Mouse (Mus musculus): ENCODE measurements around the gene Cog1. TPM values are rescaled to one million over a fixed set of nuclear protein-coding genes. Genes with fewer than 3 reads are reported as not detected.

Cog1 gene
- polyA plus RNA-seq, 1 experiment from 2014 or later, result 20.9 TPM

- H3K4me3 ChIP-seq, result no peak overlapping the region
- peaks cover 3% of the 10 kb centered on the region for H3K9me3 ChIP-seq (replicated peaks)
- H3K27ac ChIP-seq (ENCODE audit: poor library complexity, severe bottlenecking), result no peak overlapping the region
- no peak overlapping the region for H3K4me2 ChIP-seq
- H3K4me1 ChIP-seq (replicated peaks), result peaks cover 23% of the 10 kb centered on the region
- WGBS, result 78% methylated on average over 15 of the region's 15 CpGs
- no peak overlapping the region for H3K9ac ChIP-seq
- peaks cover 14% of the 10 kb centered on the region; the same call in 1 of the 2 replicates for H3K27me3 ChIP-seq (replicated peaks)
- peaks cover 9% of the 10 kb centered on the region; the same call in 1 of the 2 replicates for H3K36me3 ChIP-seq
- no peak for ATAC-seq (ENCODE audit: insufficient number of reproducible peaks, low FRiP score)
Measured at GRCm38 (mm10) chr11:113705966-113706652, 57.1 kb downstream of the Cog1 start.

- H3K27me3 ChIP-seq (replicated peaks), result peaks cover 14% of the 10 kb centered on the region; the same call in 1 of the 2 replicates
- no peak for ATAC-seq (ENCODE audit: insufficient number of reproducible peaks, low FRiP score)
- no peak overlapping the region; the same call in 1 of the 2 replicates for H3K9ac ChIP-seq
- H3K9me3 ChIP-seq (replicated peaks), result peaks cover 3% of the 10 kb centered on the region
- WGBS, result 53% methylated on average over 19 of the region's 19 CpGs
- peaks cover 23% of the 10 kb centered on the region for H3K4me1 ChIP-seq (replicated peaks)
- H3K4me2 ChIP-seq, result peak overlapping the region; percentile 21; the same call in 1 of the 2 replicates
- no peak overlapping the region for H3K4me3 ChIP-seq
- no peak overlapping the region for H3K27ac ChIP-seq (ENCODE audit: poor library complexity, severe bottlenecking)
- peaks cover 9% of the 10 kb centered on the region; the same call in 1 of the 2 replicates for H3K36me3 ChIP-seq
Measured at GRCm38 (mm10) chr11:113708629-113709213, 59.8 kb downstream of the Cog1 start.

GRCm38 (mm10) chr11:113709272-113709671, 60.3 kb downstream of the Cog1 start:
- ATAC-seq (ENCODE audit: insufficient number of reproducible peaks, low FRiP score), result no peak
- Histone ChIP-seq H3K9me3 (replicated peaks) (peaks cover 3% of the 10 kb centered on the region), H3K4me1 (replicated peaks) (peaks cover 19% of the 10 kb centered on the region), H3K27me3 (replicated peaks) (peaks cover 14% of the 10 kb centered on the region; the same call in 1 of the 2 replicates), H3K36me3 (peaks cover 9% of the 10 kb centered on the region; the same call in 1 of the 2 replicates), H3K9ac (no peak overlapping the region; the same call in 1 of the 2 replicates), H3K4me3 (no peak overlapping the region), H3K27ac (ENCODE audit: poor library complexity, severe bottlenecking) (no peak overlapping the region), H3K4me2 (peak overlapping the region; percentile 21; the same call in 1 of the 2 replicates)
- WGBS, result 16% methylated on average over 15 of the region's 15 CpGs

- H3K9ac ChIP-seq, result peak within 1 kb of the TSS; percentile 1
Measured at GRCm38 (mm10) chr11:113709731-113710256, 60.8 kb downstream of the Cog1 start, which contains the start of gene Cpsf4l. Gene Cpsf4l (minus strand): TSS chr11:113710017.

GRCm38 (mm10) chr11:113710257-113710777, 61.3 kb downstream of the Cog1 start:
- 9% methylated on average over 10 of the region's 10 CpGs for WGBS
- Histone ChIP-seq H3K27me3 (replicated peaks) (peaks cover 14% of the 10 kb centered on the region; the same call in 1 of the 2 replicates), H3K9ac (0 out of 2 replicates have a peak overlapping the region, but pooled peaks have one; percentile 1), H3K36me3 (peaks cover 9% of the 10 kb centered on the region; the same call in 1 of the 2 replicates), H3K27ac (ENCODE audit: poor library complexity, severe bottlenecking) (no peak overlapping the region), H3K4me1 (replicated peaks) (peaks cover 19% of the 10 kb centered on the region), H3K4me3 (no peak overlapping the region), H3K4me2 (peak overlapping the region; percentile 13), H3K9me3 (replicated peaks) (peaks cover 3% of the 10 kb centered on the region)
- ATAC-seq (ENCODE audit: insufficient number of reproducible peaks, low FRiP score), result no peak; the same call in 1 of the 2 replicates

More at GRCm38 (mm10) chr11:113709731-113710256, 60.8 kb downstream of the Cog1 start, which contains the start of gene Cpsf4l:
- WGBS, result 10% methylated on average over 11 of the region's 11 CpGs
- Histone ChIP-seq H3K4me1 (replicated peaks) (peaks cover 19% of the 10 kb centered on the region), H3K9me3 (replicated peaks) (peaks cover 3% of the 10 kb centered on the region), H3K36me3 (peaks cover 9% of the 10 kb centered on the region; the same call in 1 of the 2 replicates), H3K27ac (ENCODE audit: poor library complexity, severe bottlenecking) (no peak within 1 kb of the TSS), H3K27me3 (replicated peaks) (peaks cover 14% of the 10 kb centered on the region; the same call in 1 of the 2 replicates), H3K4me3 (no peak within 1 kb of the TSS), H3K4me2 (peak within 1 kb of the TSS; percentile 21)
- no peak for ATAC-seq (ENCODE audit: insufficient number of reproducible peaks, low FRiP score)

- Histone ChIP-seq H3K27me3 (replicated peaks) (peaks cover 14% of the 10 kb centered on the region; the same call in 1 of the 2 replicates), H3K4me2 (no peak overlapping the region), H3K4me3 (no peak overlapping the region), H3K9me3 (replicated peaks) (peaks cover 3% of the 10 kb centered on the region), H3K36me3 (peaks cover 9% of the 10 kb centered on the region; the same call in 1 of the 2 replicates), H3K4me1 (replicated peaks) (peaks cover 19% of the 10 kb centered on the region), H3K9ac (peak overlapping the region; percentile 1; the same call in 1 of the 2 replicates), H3K27ac (ENCODE audit: poor library complexity, severe bottlenecking) (no peak overlapping the region)
- 59% methylated on average over 1 of the region's 1 CpGs for WGBS
- ATAC-seq (ENCODE audit: insufficient number of reproducible peaks, low FRiP score), result no peak
Measured at GRCm38 (mm10) chr11:113711061-113711460, 62.1 kb downstream of the Cog1 start.

- Histone ChIP-seq H3K27ac (ENCODE audit: poor library complexity, severe bottlenecking) (no peak overlapping the region), H3K4me1 (replicated peaks) (peaks cover 11% of the 10 kb centered on the region), H3K27me3 (replicated peaks) (no peaks in the 10 kb centered on the region), H3K36me3 (no peaks in the 10 kb centered on the region), H3K9ac (no peak overlapping the region), H3K9me3 (replicated peaks) (no peaks in the 10 kb centered on the region), H3K4me2 (no peak overlapping the region), H3K4me3 (no peak overlapping the region)
- WGBS, result 59% methylated on average over 7 of the region's 7 CpGs
- ATAC-seq (ENCODE audit: insufficient number of reproducible peaks, low FRiP score), result no peak
Measured at GRCm38 (mm10) chr11:113715078-113715674, 66.2 kb downstream of the Cog1 start.

GRCm38 (mm10) chr11:113716132-113716531, 67.2 kb downstream of the Cog1 start:
- no peak for ATAC-seq (ENCODE audit: insufficient number of reproducible peaks, low FRiP score)
- 90% methylated on average over 2 of the region's 2 CpGs for WGBS
- H3K4me1 ChIP-seq (replicated peaks), result 0 out of 2 replicates have a peak, but pooled peaks cover 4% of the 10 kb centered on the region

More at GRCm38 (mm10) chr11:113716132-113716531, 67.2 kb downstream of the Cog1 start:
- no peak overlapping the region for H3K4me2 ChIP-seq
- H3K9me3 ChIP-seq (replicated peaks), result no peaks in the 10 kb centered on the region
- H3K36me3 ChIP-seq, result no peaks in the 10 kb centered on the region
- H3K27me3 ChIP-seq (replicated peaks), result no peaks in the 10 kb centered on the region
- no peak overlapping the region for H3K4me3 ChIP-seq
- H3K27ac ChIP-seq (ENCODE audit: poor library complexity, severe bottlenecking), result no peak overlapping the region
- no peak overlapping the region for H3K9ac ChIP-seq
